Mouse (Mus musculus) stomach, embryonic 14.5 days (tissue): ENCODE results near the gene Mgarp. TPM values are rescaled to one million over a fixed set of nuclear protein-coding genes. Genes with fewer than 3 reads are reported as not detected.
"Not testable (repeated sequence)": the region's sequence is repeated elsewhere in the genome, so short reads cannot be mapped to it uniquely, and the experiment has no call there.

ENCODE experiments used
- ATAC-seq: fragments of 200-750 bp; cut with Nextera tagmentation; 2 replicates; pipeline ENCODE4 v1.8.0; 2017; ENCODE audit warnings: low read depth, moderate TSS enrichment; ENCODE audit not compliant: insufficient number of reproducible peaks, insufficient read depth, low FRiP score
- H3K27ac ChIP-seq: fragments of 300-500 bp; sonication (generic); 2 replicates; pipeline ENCODE4 v1.5.1; 2014; ENCODE audit warnings: mild to moderate bottlenecking, low read length, moderate library complexity, mixed read lengths
- H3K27me3 ChIP-seq: fragments of 300-500 bp; sonication (generic); 2 replicates; pipeline ENCODE4 v1.6.1; 2014; ENCODE audit warnings: low read length, control low read depth, mixed read lengths; ENCODE audit not compliant: control insufficient read depth, insufficient read depth
- H3K36me3 ChIP-seq: fragments of 300-500 bp; sonication (generic); 2 replicates; pipeline ENCODE4 v1.6.1; 2014; ENCODE audit warnings: mild to moderate bottlenecking, control low read depth, low read length, moderate library complexity, mixed read lengths; ENCODE audit not compliant: control insufficient read depth, insufficient read depth
- H3K4me1 ChIP-seq: fragments of 300-500 bp; sonication (generic); 2 replicates; pipeline ENCODE4 v1.6.1; 2014; ENCODE audit warnings: low read length, control low read depth, mixed read lengths; ENCODE audit not compliant: control insufficient read depth, insufficient read depth
- H3K4me2 ChIP-seq: fragments of 300-500 bp; sonication (generic); replicated peaks from 2 replicates; pipeline ENCODE4 v1.6.1; 2014; ENCODE audit warnings: low read depth, low read length, control low read depth
- H3K4me3 ChIP-seq: fragments of 300-500 bp; sonication (generic); 2 replicates; pipeline ENCODE4 v1.5.1; 2014; ENCODE audit warnings: low read depth, low read length, control low read depth
- H3K9ac ChIP-seq: fragments of 300-500 bp; sonication (generic); replicated peaks from 2 replicates; pipeline ENCODE4 v1.6.1; 2014; ENCODE audit warnings: low read depth, mild to moderate bottlenecking, control low read depth, low read length, moderate library complexity, mixed read lengths
- H3K9me3 ChIP-seq: fragments of 300-500 bp; sonication (generic); 2 replicates; pipeline ENCODE4 v1.6.1; 2016; ENCODE audit warnings: low read depth, low read length, control low read depth; ENCODE audit not compliant: control insufficient read depth
- WGBS: fragments of 180-500 bp; shearing (Covaris S2); extraction: QIAGEN DNeasy Blood & Tissue Kit; methylation state at CpG from one replicate; pipeline ENCODE4 v1.1.7; 2014; 5-methylcytosine and 5-hydroxymethylcytosine counted together
- polyA plus RNA-seq: library from polyadenylated mRNA; unstranded; fragments of >200 nt; fragmentation: Nextera tagmentation; extraction: Ambion mirVana; gene quantifications from 2 replicates; pipeline ENCODE4 v1.2.1, GENCODE M21; 2014

Gene Mgarp
- 2.9 and 3.0 TPM in 2 replicates for polyA plus RNA-seq

- 2% methylated on average over 41 of the region's 41 CpGs for WGBS
These were observed at the start of gene Mgarp for GRCm38 (mm10) chr3:51396219-51397068. Gene Mgarp, minus strand, starts transcription at chr3:51396738.

GRCm38 (mm10) chr3:51434871-51435595 lies 38.5 kb upstream of the Mgarp start:
- WGBS: 87% methylated on average over 3 of the region's 3 CpGs
- H3K4me3 ChIP-seq: no peak overlapping the region
- ATAC-seq: no peak
- H3K4me1 ChIP-seq: no peaks in the 10 kb centered on the region
- peaks cover 10% of the 10 kb centered on the region; the same call in 1 of the 2 replicates for H3K36me3 ChIP-seq
- no peak overlapping the region for H3K9ac ChIP-seq
- no peak overlapping the region for H3K27ac ChIP-seq
- H3K9me3 ChIP-seq: no peaks in the 10 kb centered on the region
- H3K4me2 ChIP-seq: no peak overlapping the region
- no peaks in the 10 kb centered on the region for H3K27me3 ChIP-seq

More at GRCm38 (mm10) chr3:51396219-51397068, at the start of gene Mgarp:
- peak within 1 kb of the TSS; percentile 49 for H3K4me3 ChIP-seq
- H3K9me3 ChIP-seq: no peaks in the 10 kb centered on the region
- peak within 1 kb of the TSS; percentile 21; the same call in 1 of the 2 replicates for H3K9ac ChIP-seq
- peak within 1 kb of the TSS; percentile 78 for H3K4me2 ChIP-seq
- H3K36me3 ChIP-seq: no peaks in the 10 kb centered on the region
- no peak within 1 kb of the TSS for H3K27ac ChIP-seq
- no peaks in the 10 kb centered on the region for H3K27me3 ChIP-seq
- ATAC-seq: peak; percentile 88; the same call in 1 of the 2 replicates
- H3K4me1 ChIP-seq: no peaks in the 10 kb centered on the region

GRCm38 (mm10) chr3:51434364-51434763 lies 37.8 kb upstream of the Mgarp start:
- H3K27ac ChIP-seq, ATAC-seq, H3K27me3 ChIP-seq, H3K4me2 ChIP-seq, H3K9ac ChIP-seq, H3K4me3 ChIP-seq, H3K9me3 ChIP-seq, H3K4me1 ChIP-seq: not testable (repeated sequence)
- H3K36me3 ChIP-seq: peaks cover 10% of the 10 kb centered on the region; the same call in 1 of the 2 replicates
- 83% methylated on average over 5 of the region's 5 CpGs for WGBS

DNA sequence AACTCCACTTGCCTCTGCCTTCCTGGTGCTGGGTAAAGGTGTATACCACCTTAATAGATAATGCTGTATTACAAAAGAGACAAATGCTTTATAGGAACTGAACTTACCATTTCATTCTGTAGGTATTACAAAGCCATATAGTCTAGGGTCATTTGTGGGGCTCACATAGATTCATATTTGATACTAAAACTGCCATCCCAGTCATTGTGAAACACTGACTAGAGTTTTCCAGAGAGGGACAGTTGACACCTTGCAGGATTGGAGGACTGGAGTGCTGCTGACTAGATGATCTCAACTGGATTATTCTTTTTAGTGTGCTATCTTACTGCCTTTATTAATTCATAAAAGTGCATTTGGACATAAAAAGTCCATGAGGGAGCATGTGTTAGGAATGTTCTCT lies 28.9 kb upstream of the Mgarp start:
- H3K4me1 ChIP-seq: no peaks in the 10 kb centered on the region
- no peaks in the 10 kb centered on the region for H3K36me3 ChIP-seq
- no peak for ATAC-seq

GRCm38 (mm10) chr3:51421921-51422320 lies 25.4 kb upstream of the Mgarp start:
- Histone ChIP-seq H3K36me3 (no peaks in the 10 kb centered on the region; the same call in 1 of the 2 replicates), H3K27ac (no peak overlapping the region), H3K9me3 (no peaks in the 10 kb centered on the region), H3K4me1 (peaks cover 15% of the 10 kb centered on the region; the same call in 1 of the 2 replicates), H3K4me3 (no peak overlapping the region), H3K27me3 (no peaks in the 10 kb centered on the region), H3K4me2 (no peak overlapping the region), H3K9ac (no peak overlapping the region)
- ATAC-seq: no peak
- WGBS: 79% methylated on average over 3 of the region's 3 CpGs

More for the DNA sequence above, 28.9 kb upstream of the Mgarp start:
- H3K27me3 ChIP-seq: no peaks in the 10 kb centered on the region
- H3K4me2 ChIP-seq: no peak overlapping the region
- no peak overlapping the region for H3K4me3 ChIP-seq
- no peaks in the 10 kb centered on the region for H3K9me3 ChIP-seq
- no peak overlapping the region for H3K27ac ChIP-seq
- H3K9ac ChIP-seq: no peak overlapping the region

DNA sequence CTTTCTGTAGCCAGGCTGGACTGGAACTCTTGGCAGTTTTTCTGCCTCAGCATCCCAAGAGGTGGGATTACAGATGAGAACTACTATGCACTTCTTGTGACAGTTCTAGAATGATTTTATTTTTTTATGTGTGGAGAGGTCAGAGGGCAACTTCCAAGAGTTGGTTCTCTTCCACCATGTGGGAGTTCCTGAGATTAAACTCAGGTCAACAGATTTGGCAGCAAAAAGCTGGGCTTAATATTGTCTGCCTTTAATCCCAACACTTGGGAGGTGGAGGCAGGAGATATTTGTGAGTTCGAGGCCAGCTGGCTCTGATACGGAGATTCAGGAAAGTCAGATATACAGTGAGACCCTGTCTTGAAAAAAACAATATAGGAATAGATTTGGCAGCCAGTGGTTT lies 21.4 kb upstream of the Mgarp start:
- peak overlapping the region; percentile 76; the same call in 1 of the 2 replicates for H3K4me2 ChIP-seq
- H3K9me3 ChIP-seq: no peaks in the 10 kb centered on the region
- H3K9ac ChIP-seq: no peak overlapping the region
- no peak for ATAC-seq
- 62% methylated on average over 2 of the region's 2 CpGs for WGBS
- no peak overlapping the region for H3K27ac ChIP-seq
- no peaks in the 10 kb centered on the region; the same call in 1 of the 2 replicates for H3K36me3 ChIP-seq
- H3K4me3 ChIP-seq: peak overlapping the region; percentile 94; the same call in 1 of the 2 replicates
- no peaks in the 10 kb centered on the region for H3K27me3 ChIP-seq
- peaks cover 23% of the 10 kb centered on the region; the same call in 1 of the 2 replicates for H3K4me1 ChIP-seq

- Histone ChIP-seq H3K4me2 (peak overlapping the region; percentile 76), H3K27me3 (no peaks in the 10 kb centered on the region), H3K27ac (no peak overlapping the region), H3K4me1 (peaks cover 23% of the 10 kb centered on the region; the same call in 1 of the 2 replicates), H3K4me3 (peak overlapping the region; percentile 94), H3K36me3 (no peaks in the 10 kb centered on the region; the same call in 1 of the 2 replicates), H3K9me3 (no peaks in the 10 kb centered on the region), H3K9ac (no peak overlapping the region; the same call in 1 of the 2 replicates)
- no peak for ATAC-seq
- 48% methylated on average over 2 of the region's 2 CpGs for WGBS
These were observed 20.9 kb upstream of the Mgarp start for GRCm38 (mm10) chr3:51417485-51417884.

- no peaks in the 10 kb centered on the region; the same call in 1 of the 2 replicates for H3K36me3 ChIP-seq
- no peak for ATAC-seq
- no peaks in the 10 kb centered on the region for H3K27me3 ChIP-seq
- peaks cover 23% of the 10 kb centered on the region; the same call in 1 of the 2 replicates for H3K4me1 ChIP-seq
- H3K27ac ChIP-seq: no peak overlapping the region
- WGBS: 9% methylated on average over 8 of the region's 8 CpGs
- H3K9me3 ChIP-seq: no peaks in the 10 kb centered on the region
- peak overlapping the region; percentile 76 for H3K4me2 ChIP-seq
- peak overlapping the region; percentile 94 for H3K4me3 ChIP-seq
- peak overlapping the region; percentile 95 for H3K9ac ChIP-seq
These were observed 20.6 kb upstream of the Mgarp start for GRCm38 (mm10) chr3:51417135-51417458.
